Mouse (Mus musculus) bone marrow, adult 2 months (tissue): ENCODE results near the gene Mcm10.

Experiments
- CTCF ChIP-seq: fragments of 200-500 bp; IDR thresholded peaks from 2 replicates; pipeline ENCODE4 v1.5.1; 2011; ENCODE audit warnings: low read length, control low read depth; ENCODE audit not compliant: control insufficient read depth, insufficient read depth
- POLR2A ChIP-seq: fragments of 200-500 bp; IDR thresholded peaks from 2 replicates; pipeline ENCODE4 v1.6.1; 2011; ENCODE audit warnings: low read depth, mild to moderate bottlenecking, control low read depth, low read length, borderline replicate concordance; ENCODE audit not compliant: control insufficient read depth

- no peak for TF ChIP-seq POLR2A
- no peak for TF ChIP-seq CTCF
These were observed 22.2 kb upstream of the Mcm10 start for GRCm38 (mm10) chr2:5034801-5035200.
